8 mouse cellular contexts compared by ENCODE assay signal in genomic region chr10:43479436-43480157, GRCm38 (mm10). TPM values are rescaled to one million over a fixed set of nuclear protein-coding genes. Genes with fewer than 3 reads are reported as not detected.
DNase-seq lines count a peak whose midpoint lies in the region; ATAC-seq and TF ChIP-seq lines count a peak whose summit lies in the region.

No protein-coding gene starts in this region.

- TF ChIP-seq CTCF in Patski (IDR thresholded peaks at IDR 0.05) = peak; percentile 97

- DNase-seq in Patski (ENCODE audit: low read depth, low spot score) = peak; percentile 31
- peak; percentile 82 to 86 for DNase-seq in cerebellum, postnatal 10 days
- peak; percentile 41 to 54 for DNase-seq in frontal cortex, postnatal 14 days (ENCODE audit: low spot score in 2 of 2)
- DNase-seq in left cerebral cortex, adult 18-20 months (ENCODE audit: low spot score in 2 of 2) = peak; percentile 59 to 78
- DNase-seq in lung, postnatal 4 days = peak; percentile 91 to 94
- peak; percentile 89 for DNase-seq in retina, postnatal 1 day
- DNase-seq in urinary bladder, adult 18-20 months (ENCODE audit: low spot score in 2 of 2) = peak; percentile 75 to 80

- peaks cover 59% of the 10 kb centered on the region for H3K4me1 ChIP-seq in hindbrain, embryonic 13.5 days (replicated peaks)

- H3K4me2 ChIP-seq in hindbrain, embryonic 13.5 days = peak overlapping the region; percentile 97

- in situ Hi-C loops in Patski (cut with MboI; ENCODE audit: low pct_unique_long_range_greater_than_20kb) = no loop called here

- H3K9me3 ChIP-seq in hindbrain, embryonic 13.5 days = no peaks in the 10 kb centered on the region

- H3K9ac ChIP-seq in hindbrain, embryonic 13.5 days = peak overlapping the region; percentile 90

- WGBS in hindbrain, embryonic 13.5 days = under 1% methylated on average over 66 of the region's 103 CpGs

- H3K27ac ChIP-seq in hindbrain, embryonic 13.5 days = peak overlapping the region; percentile 98

- H3K4me3 ChIP-seq in hindbrain, embryonic 13.5 days = peak overlapping the region; percentile 76

- H3K36me3 ChIP-seq in hindbrain, embryonic 13.5 days = no peaks in the 10 kb centered on the region

- peak; percentile 91 for ATAC-seq in Patski
- ATAC-seq in hindbrain, embryonic 13.5 days (ENCODE audit: low FRiP score) = peak; percentile 85

- CTCF ChIA-PET in Patski (lab: Charles Lee) = interaction anchor here (1.7 kb wide), 1 partner anchor 61 kb away, joined by 6 read pairs; the partner anchor contains the start of gene 1700021F05Rik

- POLR2A ChIA-PET in Patski (lab: Charles Lee) = interaction anchor here (1.5 kb wide), 1 partner anchor 10 kb away, joined by 4 read pairs; no protein-coding TSS in a partner anchor

- H3K27me3 ChIP-seq in Patski = no peaks in the 10 kb centered on the region
- no peaks in the 10 kb centered on the region for H3K27me3 ChIP-seq in hindbrain, embryonic 13.5 days

RNA-seq across cellular contexts. Expression of gene Bend3, which starts 1.0 kb away (rescaled TPM):
- polyA plus RNA-seq in Patski (2021) = 10.4 TPM
- polyA plus RNA-seq in hindbrain, embryonic 13.5 days (2015; fragmentation: Nextera tagmentation; extraction: Ambion mirVana) = 3.0 and 3.8 TPM in 2 replicates
- total RNA-seq in left cerebral cortex, adult 18-20 months (2021) = 1 to 10 TPM; 3.1 to 4.2 TPM

RNA-seq across cellular contexts. Expression of gene Gm9803, which starts 44.3 kb away (rescaled TPM):
- 27.3 TPM for polyA plus RNA-seq in Patski (2021)
- 16.4 and 19.4 TPM in 2 replicates for polyA plus RNA-seq in hindbrain, embryonic 13.5 days (2015; fragmentation: Nextera tagmentation; extraction: Ambion mirVana)
- total RNA-seq in left cerebral cortex, adult 18-20 months (2021) = 10 to 100 TPM in 1 of 2 experiments, 1 to 10 TPM in 1; 3.0 to 16.9 TPM

Comparison
In these comparisons a context has a peak if more than half of its experiments do, and no peak if none do; other contexts are left out.
1. Peak in every context shown above with its lines: DNase-seq, ATAC-seq, H3K4me3 ChIP-seq and H3K27ac ChIP-seq.
2. DNase-seq: peak in every context shown above with its lines; median percentile 92 in lung, postnatal 4 days; 89 in retina, postnatal 1 day; 84 in cerebellum, postnatal 10 days; 78 in urinary bladder, adult 18-20 months; 68 in left cerebral cortex, adult 18-20 months; 48 in frontal cortex, postnatal 14 days; 31 in Patski.